Mouse (Mus musculus): ENCODE data around the gene Atr. TPM values are rescaled to one million over a fixed set of nuclear protein-coding genes. Genes with fewer than 3 reads are reported as not detected.
A peak's percentile ranks its signal among the peaks of the same experiment; 100 is the strongest.

Gene Atr
- polyA plus RNA-seq, 1 experiment from 2014 or later: 23.8 TPM

DNA sequence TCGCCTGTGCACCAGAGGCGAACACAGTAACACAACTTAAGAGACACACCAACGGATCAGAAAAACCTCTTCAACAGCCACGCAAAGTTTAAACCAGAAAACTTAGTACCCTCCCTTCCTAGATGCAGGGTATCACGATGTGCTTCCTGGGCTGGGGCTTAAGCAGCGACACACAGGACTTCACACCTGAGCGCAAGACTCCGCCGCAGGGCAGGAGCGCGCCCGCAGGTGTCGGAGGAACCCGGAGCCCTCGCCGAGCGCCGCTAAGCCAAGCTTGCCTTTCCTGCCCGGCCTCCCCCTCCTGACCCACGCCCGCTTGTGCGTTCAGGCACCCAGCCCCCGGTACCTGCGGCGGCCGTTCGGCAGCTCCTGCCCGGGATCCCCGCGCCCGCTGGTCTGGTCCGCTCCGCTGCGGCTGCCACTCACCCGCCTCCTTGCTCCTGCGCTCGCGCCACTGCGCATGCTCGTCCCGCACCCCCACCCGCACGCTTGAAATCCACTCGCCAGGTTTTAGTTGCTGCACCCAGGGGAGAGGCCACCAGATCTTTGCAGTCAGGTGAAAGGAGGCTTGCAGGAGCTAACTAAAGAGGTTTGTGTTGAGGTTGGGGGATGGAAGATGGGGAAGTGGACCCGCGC lies 12.5 kb upstream of the Atr start, which contains the start of gene Pls1:
TSS of gene Pls1 (minus strand) at position 487 of the 636 bp plus-strand sequence.
- Histone ChIP-seq H3K9ac (replicated peaks) (peak within 1 kb of the TSS; percentile 62), H3K27ac (replicated peaks) (no peak within 1 kb of the TSS)

DNA sequence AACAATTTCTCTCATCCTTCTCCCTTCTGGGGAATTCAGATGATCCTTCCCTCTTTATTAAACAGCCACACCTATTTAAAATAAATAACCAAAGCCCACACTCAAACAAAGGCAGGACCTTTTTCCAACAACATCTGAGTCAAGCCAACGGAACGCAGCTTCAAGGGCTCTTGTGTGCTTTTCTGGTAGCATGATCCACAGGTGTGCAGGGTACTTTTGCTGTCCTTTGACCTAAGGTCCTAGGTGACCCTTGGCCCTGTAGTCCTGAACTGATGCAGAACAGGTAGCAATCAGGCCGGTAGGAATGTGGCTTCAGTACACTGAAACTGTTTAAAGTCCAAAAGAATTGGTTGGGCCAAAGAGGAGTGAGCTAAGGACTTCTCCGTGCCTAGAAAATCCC lies 11.7 kb upstream of the Atr start:
- Histone ChIP-seq H3K36me3 (no peaks in the 10 kb centered on the region), H3K9me3 (no peaks in the 10 kb centered on the region), H3K4me1 (0 out of 2 replicates have a peak, but pooled peaks cover 6% of the 10 kb centered on the region), H3K4me3 (no peak overlapping the region), H3K9ac (replicated peaks) (no peak overlapping the region), H3K27me3 (peaks cover 33% of the 10 kb centered on the region), H3K4me2 (replicated peaks) (peak overlapping the region; percentile 88), H3K27ac (replicated peaks) (no peak overlapping the region)
- WGBS: 74% methylated on average over 4 of the region's 4 CpGs
- ATAC-seq (ENCODE audit: low FRiP score, low read depth): no peak

More for the DNA sequence above, 12.5 kb upstream of the Atr start, which contains the start of gene Pls1:
- Histone ChIP-seq H3K4me3 (peak within 1 kb of the TSS; percentile 64), H3K36me3 (no peaks in the 10 kb centered on the region), H3K4me2 (replicated peaks) (peak within 1 kb of the TSS; percentile 88), H3K9me3 (no peaks in the 10 kb centered on the region), H3K4me1 (0 out of 2 replicates have a peak, but pooled peaks cover 6% of the 10 kb centered on the region), H3K27me3 (peaks cover 33% of the 10 kb centered on the region)
- WGBS: under 1% methylated on average over 46 of the region's 46 CpGs
- ATAC-seq (ENCODE audit: low FRiP score, low read depth): peak; percentile 92

DNA sequence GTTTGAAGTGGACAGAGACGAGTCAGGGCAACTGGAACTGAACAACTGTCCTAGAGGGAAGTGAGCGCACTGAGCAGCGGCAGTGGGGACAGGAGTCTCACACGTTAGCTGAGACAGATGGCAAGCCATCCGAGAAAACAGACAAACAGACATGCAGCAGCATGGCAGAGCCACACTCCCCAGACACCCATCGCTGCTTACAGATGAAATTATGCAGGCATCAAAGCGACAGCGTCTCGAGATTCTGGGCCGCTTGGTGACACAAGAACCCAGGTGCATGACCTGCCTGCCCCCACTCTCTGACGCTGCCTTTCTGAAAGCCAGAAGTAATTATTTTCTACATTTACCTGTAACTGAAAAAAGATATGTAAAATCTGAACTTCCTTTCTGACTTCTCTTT lies 5.7 kb upstream of the Atr start:
- Histone ChIP-seq H3K4me3 (no peak overlapping the region), H3K4me1 (no peaks in the 10 kb centered on the region), H3K27me3 (no peaks in the 10 kb centered on the region), H3K36me3 (no peaks in the 10 kb centered on the region), H3K27ac (replicated peaks) (no peak overlapping the region), H3K4me2 (replicated peaks) (no peak overlapping the region), H3K9ac (replicated peaks) (no peak overlapping the region), H3K9me3 (no peaks in the 10 kb centered on the region)
- no peak for ATAC-seq (ENCODE audit: low FRiP score, low read depth)
- 77% methylated on average over 11 of the region's 11 CpGs for WGBS

DNA sequence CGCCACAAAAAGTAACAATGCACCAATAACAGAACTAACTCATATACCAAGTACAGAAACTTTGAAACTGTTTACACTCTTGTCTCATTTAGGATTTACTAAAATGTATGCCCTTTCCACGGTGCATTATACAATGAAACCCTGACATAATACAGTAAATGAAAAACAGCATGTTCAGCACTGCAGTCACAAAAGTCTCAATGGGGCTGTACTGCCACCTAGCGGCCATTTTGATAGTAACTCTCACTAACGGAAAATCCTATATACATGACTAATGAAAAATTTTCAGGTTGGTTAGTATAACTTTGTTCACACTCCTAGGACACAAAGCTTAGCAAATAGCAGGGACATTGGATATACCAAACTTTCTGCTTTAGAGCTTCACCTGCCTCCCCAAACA lies 4.5 kb upstream of the Atr start:
- H3K4me3 ChIP-seq: no peak overlapping the region
- H3K9me3 ChIP-seq: no peaks in the 10 kb centered on the region
- WGBS: 24% methylated on average over 4 of the region's 4 CpGs
- H3K9ac ChIP-seq (replicated peaks): no peak overlapping the region
- H3K27me3 ChIP-seq: no peaks in the 10 kb centered on the region
- H3K27ac ChIP-seq (replicated peaks): no peak overlapping the region
- no peak for ATAC-seq (ENCODE audit: low FRiP score, low read depth)
- H3K4me2 ChIP-seq (replicated peaks): no peak overlapping the region
- H3K36me3 ChIP-seq: no peaks in the 10 kb centered on the region
- H3K4me1 ChIP-seq: 0 out of 2 replicates have a peak, but pooled peaks cover 3% of the 10 kb centered on the region

DNA sequence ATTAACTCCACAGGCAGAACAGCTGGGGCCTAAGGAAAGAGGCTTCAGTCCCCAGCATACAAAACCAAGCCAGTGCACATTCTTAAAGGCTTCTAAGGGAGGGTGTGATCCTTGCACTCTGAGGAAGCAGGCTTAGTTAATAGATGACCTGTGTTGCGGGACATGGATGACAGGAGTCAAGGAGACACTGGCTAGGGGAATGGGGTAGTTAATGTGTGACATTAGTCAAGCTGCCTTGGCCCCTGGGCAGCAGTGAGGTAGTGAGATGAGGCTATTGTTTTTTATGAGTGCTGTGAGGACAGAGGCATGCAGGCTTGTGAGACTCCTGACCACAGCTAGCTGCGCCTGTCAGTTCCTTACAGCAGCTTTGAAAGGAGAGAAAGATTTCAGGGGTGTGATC lies 2.5 kb upstream of the Atr start:
- Histone ChIP-seq H3K4me3 (no peak overlapping the region), H3K4me2 (replicated peaks) (no peak overlapping the region), H3K36me3 (no peaks in the 10 kb centered on the region), H3K9me3 (no peaks in the 10 kb centered on the region), H3K9ac (replicated peaks) (no peak overlapping the region), H3K27me3 (no peaks in the 10 kb centered on the region), H3K27ac (replicated peaks) (no peak overlapping the region), H3K4me1 (peaks cover 6% of the 10 kb centered on the region; the same call in 1 of the 2 replicates)
- 86% methylated on average over 2 of the region's 2 CpGs for WGBS
- no peak for ATAC-seq (ENCODE audit: low FRiP score, low read depth)

DNA sequence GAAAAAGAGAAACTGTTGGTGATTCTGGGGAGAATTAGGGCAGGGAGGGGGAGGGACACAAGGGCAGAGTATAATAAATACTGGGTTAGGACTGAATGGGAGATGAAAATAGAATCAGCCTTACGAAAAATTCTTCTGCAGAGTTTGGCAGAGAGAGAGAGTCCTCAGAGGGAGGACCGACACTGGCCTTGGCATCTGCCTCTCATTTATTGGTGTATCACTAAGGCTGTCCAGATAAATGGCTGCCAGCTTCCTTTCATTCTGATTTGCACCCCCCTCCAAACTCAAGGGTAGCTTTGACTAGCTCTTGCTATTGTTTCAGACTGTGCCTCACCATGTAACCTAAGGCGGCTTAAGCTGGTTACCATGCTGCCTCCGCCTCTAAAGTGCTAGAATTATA lies 1.4 kb upstream of the Atr start:
- H3K4me2 ChIP-seq (replicated peaks): no peak overlapping the region
- WGBS: 85% methylated on average over 4 of the region's 4 CpGs
- H3K9me3 ChIP-seq: no peaks in the 10 kb centered on the region
- H3K36me3 ChIP-seq: no peaks in the 10 kb centered on the region
- H3K9ac ChIP-seq (replicated peaks): no peak overlapping the region
- H3K4me1 ChIP-seq: peaks cover 6% of the 10 kb centered on the region; the same call in 1 of the 2 replicates
- no peak for ATAC-seq (ENCODE audit: low FRiP score, low read depth)
- H3K27ac ChIP-seq (replicated peaks): no peak overlapping the region
- H3K4me3 ChIP-seq: no peak overlapping the region
- no peaks in the 10 kb centered on the region for H3K27me3 ChIP-seq

DNA sequence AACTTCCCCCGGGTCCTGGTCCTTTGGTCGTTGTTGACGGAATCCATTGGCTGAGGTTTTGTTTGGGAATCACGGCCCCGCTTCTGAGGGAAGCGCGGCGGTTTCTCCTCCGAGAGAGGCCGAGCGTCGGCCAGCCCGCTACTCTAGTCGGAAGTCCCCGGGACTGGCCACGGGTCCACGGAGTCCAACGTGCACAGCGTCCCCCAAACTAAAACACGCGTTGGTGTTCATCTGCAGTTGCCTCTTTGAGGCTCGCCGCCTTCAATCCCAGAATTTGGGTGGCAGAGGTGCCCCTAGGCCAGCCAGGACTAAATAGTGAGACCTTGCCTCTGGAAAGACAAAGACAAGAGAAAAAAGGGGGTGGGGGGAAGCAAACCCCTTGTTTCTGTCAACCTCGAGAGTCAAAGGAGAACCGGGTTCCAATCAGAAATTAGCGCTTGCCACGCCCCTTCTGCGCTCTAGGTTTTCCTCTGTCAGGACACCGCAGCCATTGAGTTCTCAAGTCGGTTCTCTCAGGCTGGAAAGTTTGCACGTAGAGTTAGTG lies 702 bp downstream of the Atr start:
- Histone ChIP-seq H3K27ac (replicated peaks) (peak overlapping the region; percentile 64), H3K9me3 (no peaks in the 10 kb centered on the region), H3K4me3 (peak overlapping the region; percentile 78), H3K4me2 (replicated peaks) (peak overlapping the region; percentile 82), H3K36me3 (peaks cover 8% of the 10 kb centered on the region; the same call in 1 of the 2 replicates), H3K9ac (replicated peaks) (peak overlapping the region; percentile 74), H3K4me1 (peaks cover 6% of the 10 kb centered on the region; the same call in 1 of the 2 replicates), H3K27me3 (no peaks in the 10 kb centered on the region)
- WGBS: under 1% methylated on average over 31 of the region's 31 CpGs
- ATAC-seq (ENCODE audit: low FRiP score, low read depth): peak; percentile 32

DNA sequence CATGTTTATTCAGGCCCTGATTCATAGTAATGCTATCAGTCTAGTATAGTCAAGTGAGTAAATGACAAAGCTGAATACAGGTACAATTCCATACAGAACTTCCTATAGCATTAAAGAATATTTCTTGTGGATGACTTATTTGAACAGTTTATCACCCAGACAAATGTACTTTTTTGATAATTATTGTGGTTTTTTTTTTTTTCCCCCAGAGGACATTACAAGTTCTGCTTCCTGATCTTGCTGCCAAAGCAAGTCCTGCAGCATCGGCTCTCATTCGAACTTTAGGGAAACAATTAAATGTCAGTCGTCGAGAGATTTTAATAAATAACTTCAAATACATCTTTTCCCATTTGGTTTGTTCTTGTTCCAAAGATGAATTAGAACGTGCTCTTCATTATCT lies 20.8 kb downstream of the Atr start:
- 95% methylated on average over 5 of the region's 5 CpGs for WGBS
- Histone ChIP-seq H3K27ac (replicated peaks) (no peak overlapping the region), H3K4me2 (replicated peaks) (no peak overlapping the region), H3K36me3 (peaks cover 25% of the 10 kb centered on the region), H3K4me3 (no peak overlapping the region), H3K4me1 (no peaks in the 10 kb centered on the region), H3K27me3 (no peaks in the 10 kb centered on the region), H3K9ac (replicated peaks) (no peak overlapping the region), H3K9me3 (no peaks in the 10 kb centered on the region)
- ATAC-seq (ENCODE audit: low FRiP score, low read depth): no peak

DNA sequence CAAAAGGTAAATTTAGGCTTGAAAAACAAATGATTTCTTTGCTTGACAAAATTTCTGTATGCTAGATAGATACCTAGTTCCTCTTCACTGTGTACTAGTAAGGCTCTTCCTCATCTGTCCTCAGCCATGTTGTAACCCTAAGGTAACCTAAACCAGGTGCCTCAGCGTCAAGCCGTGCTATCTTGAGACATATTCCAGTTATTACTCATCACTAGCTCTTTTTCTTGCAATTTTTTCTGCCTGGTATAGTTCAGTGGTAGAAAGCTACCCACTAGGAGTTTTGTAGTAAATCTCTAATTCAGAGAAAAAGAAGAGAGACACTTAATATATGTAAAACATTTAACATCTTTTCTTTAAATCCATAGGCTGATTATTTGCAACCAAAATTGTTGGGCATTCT lies 25.4 kb downstream of the Atr start:
- H3K36me3 ChIP-seq: peaks cover 26% of the 10 kb centered on the region
- no peak overlapping the region for H3K4me3 ChIP-seq
- no peaks in the 10 kb centered on the region for H3K27me3 ChIP-seq
- H3K27ac ChIP-seq (replicated peaks): no peak overlapping the region
- H3K4me2 ChIP-seq (replicated peaks): no peak overlapping the region
- no peak for ATAC-seq (ENCODE audit: low FRiP score, low read depth)
- no peak overlapping the region for H3K9ac ChIP-seq (replicated peaks)
- H3K9me3 ChIP-seq: no peaks in the 10 kb centered on the region
- WGBS: 95% methylated on average over 2 of the region's 2 CpGs
- no peaks in the 10 kb centered on the region for H3K4me1 ChIP-seq

DNA sequence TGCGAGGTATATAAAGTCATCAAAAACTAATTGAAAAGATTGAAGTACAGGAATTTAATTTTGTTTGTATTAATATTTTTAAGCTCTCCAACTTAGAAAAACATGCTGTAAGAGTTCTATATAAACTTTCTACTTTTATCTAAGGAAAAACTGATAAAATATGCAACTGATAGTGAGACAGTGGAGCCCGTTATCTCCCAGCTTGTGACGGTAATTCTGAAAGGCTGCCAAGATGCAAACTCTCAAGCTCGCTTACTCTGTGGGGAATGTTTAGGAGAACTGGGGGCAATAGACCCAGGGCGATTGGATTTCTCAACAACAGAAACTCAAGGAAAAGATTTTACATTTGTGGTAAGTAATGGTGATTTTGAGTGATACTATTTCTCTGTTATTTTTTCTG lies 40.0 kb downstream of the Atr start:
- H3K27ac ChIP-seq (replicated peaks): no peak overlapping the region
- no peak overlapping the region for H3K9ac ChIP-seq (replicated peaks)
- H3K36me3 ChIP-seq: peaks cover 22% of the 10 kb centered on the region
- H3K4me1 ChIP-seq: no peaks in the 10 kb centered on the region
- H3K4me2 ChIP-seq (replicated peaks): no peak overlapping the region
- no peaks in the 10 kb centered on the region for H3K9me3 ChIP-seq
- ATAC-seq (ENCODE audit: low FRiP score, low read depth): no peak
- WGBS: 92% methylated on average over 5 of the region's 5 CpGs
- no peaks in the 10 kb centered on the region for H3K27me3 ChIP-seq
- no peak overlapping the region for H3K4me3 ChIP-seq

DNA sequence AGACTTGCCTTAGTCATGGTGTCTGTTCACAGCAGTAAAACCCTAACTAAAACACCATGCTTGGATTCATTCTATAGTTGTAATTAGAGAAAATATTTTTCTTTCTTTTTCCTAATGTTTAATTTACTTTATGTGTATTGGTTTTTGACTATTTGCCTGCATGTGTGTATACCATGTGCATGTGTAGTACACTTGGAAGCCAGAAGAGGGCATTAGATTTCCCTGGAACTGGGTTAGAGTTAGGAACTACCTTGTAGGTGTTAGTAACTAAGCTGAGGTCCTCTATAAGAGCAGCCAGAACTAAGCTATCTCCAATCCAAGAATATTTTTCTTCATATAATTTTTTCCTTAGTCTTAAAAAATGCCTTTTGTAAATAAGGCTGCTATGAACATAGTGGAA lies 75.5 kb downstream of the Atr start:
- H3K4me1 ChIP-seq: no peaks in the 10 kb centered on the region
- H3K9me3 ChIP-seq: no peaks in the 10 kb centered on the region
- no peaks in the 10 kb centered on the region for H3K27me3 ChIP-seq
- no peak overlapping the region for H3K27ac ChIP-seq (replicated peaks)
- no peak overlapping the region for H3K4me3 ChIP-seq
- ATAC-seq (ENCODE audit: low FRiP score, low read depth): no peak
- H3K9ac ChIP-seq (replicated peaks): no peak overlapping the region
- H3K36me3 ChIP-seq: peaks cover 19% of the 10 kb centered on the region
- H3K4me2 ChIP-seq (replicated peaks): no peak overlapping the region

DNA sequence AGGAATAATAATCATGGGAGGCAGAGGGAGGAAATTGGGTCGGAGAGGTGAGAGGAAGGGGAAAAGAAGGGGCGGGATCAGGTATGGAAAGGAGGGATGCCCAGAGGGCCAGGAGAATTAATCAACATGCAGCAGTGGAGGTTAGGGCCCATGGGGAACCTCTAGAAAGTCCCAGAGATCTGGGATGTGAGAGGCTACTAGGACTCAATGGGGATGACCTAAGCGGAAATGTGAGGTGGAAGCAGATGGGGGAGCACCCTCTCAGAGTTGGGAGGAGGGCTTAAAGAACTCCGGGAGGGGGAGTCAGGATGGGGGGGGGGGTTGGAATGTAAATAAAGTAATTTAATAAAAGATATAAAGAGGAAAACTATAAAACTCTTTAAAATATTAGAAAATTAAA lies 96.3 kb downstream of the Atr start:
- no peak for ATAC-seq (ENCODE audit: low FRiP score, low read depth)
- no peak overlapping the region for H3K27ac ChIP-seq (replicated peaks)
- H3K4me1 ChIP-seq: peaks cover 5% of the 10 kb centered on the region; the same call in 1 of the 2 replicates
- no peaks in the 10 kb centered on the region for H3K9me3 ChIP-seq
- WGBS: 79% methylated on average over 4 of the region's 4 CpGs
- peak overlapping the region; percentile 79; the same call in 1 of the 2 replicates for H3K4me2 ChIP-seq (replicated peaks)
- peaks cover 8% of the 10 kb centered on the region; the same call in 1 of the 2 replicates for H3K36me3 ChIP-seq
- H3K4me3 ChIP-seq: no peak overlapping the region
- H3K27me3 ChIP-seq: no peaks in the 10 kb centered on the region
- H3K9ac ChIP-seq (replicated peaks): no peak overlapping the region

Measured in midbrain, embryonic 12.5 days (tissue).